Mouse (Mus musculus) left cerebral cortex, postnatal 25 days (tissue): ENCODE data around the gene Gm6370. TPM values are rescaled to one million over a fixed set of nuclear protein-coding genes. Genes with fewer than 3 reads are reported as not detected.
"Not testable (repeated sequence)": the region's sequence is repeated elsewhere in the genome, so short reads cannot be mapped to it uniquely, and the experiment has no call there.

ENCODE experiments used
- DNase-seq, 2 experiments: peaks; one replicate each; pipeline ENCODE4 v3.0.0; 2022; ENCODE audit warnings: low spot score in 2 of 2, mixed read lengths in 1 of 2
- intact Hi-C: fragments of 180-260 bp; cut with DNase I; formaldehyde crosslinking; loops from one replicate; pipeline ENCODE4 v1.15.1; 2025
- total RNA-seq, 2 experiments: library from RNA; stranded (reverse); gene quantifications; 2 replicates each; pipeline ENCODE4 v1.2.3; 2021

Gm6370 gene
- not detected for total RNA-seq

GRCm38 (mm10) chr5:146491063-146491462 lies at the start of gene Gm6370:
Gene Gm6370 (plus strand): TSS chr5:146491363.
- intact Hi-C loops, DNase-seq: not testable (repeated sequence)

DNA sequence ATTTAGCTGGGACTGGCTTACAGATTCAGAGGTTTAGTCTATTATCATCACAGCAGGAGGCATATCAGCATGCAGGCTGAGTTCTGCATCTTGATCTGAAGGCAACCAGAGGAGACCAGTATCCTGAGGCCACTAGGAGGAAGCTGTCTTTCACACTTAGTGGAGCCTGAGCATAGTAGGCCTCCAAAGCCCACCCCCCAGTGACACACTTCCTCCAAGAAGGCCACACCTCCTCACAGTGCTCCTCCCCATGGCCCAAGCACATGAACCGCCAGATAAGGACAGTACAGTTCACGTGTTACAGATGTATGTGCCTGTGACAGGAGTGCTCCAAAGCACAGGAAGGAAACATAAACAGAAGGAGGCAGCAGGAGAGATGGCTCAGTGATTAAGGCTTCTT lies 48.4 kb upstream of the Gm6370 start:
- intact Hi-C loops = no loop called here
- no peak for DNase-seq

DNA sequence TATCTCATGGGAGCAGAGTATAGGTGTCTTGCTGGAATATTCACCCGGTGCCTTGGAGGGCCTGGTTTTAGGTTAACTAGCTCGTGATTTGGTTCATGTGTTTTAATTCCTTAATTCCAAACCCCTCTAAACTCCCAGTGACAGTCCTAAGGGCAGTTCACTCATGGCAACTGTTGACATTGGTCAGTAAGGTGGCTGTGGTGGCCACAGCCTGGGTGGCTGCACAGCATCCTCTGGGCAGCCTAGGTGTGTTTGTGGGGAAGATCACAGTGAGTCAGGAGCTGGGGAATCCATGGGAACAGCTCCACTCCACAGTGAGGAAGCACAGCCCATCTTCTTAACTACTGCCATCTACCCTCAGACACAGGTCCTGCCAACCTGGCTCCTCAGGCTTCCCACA lies 44.5 kb upstream of the Gm6370 start:
- intact Hi-C loops = no loop called here
- no peak for DNase-seq

GRCm38 (mm10) chr5:146451592-146452254 lies 39.4 kb upstream of the Gm6370 start:
- intact Hi-C loops = loop anchor here (2.0 kb wide), 1 partner anchor 113 kb away; no protein-coding TSS in a partner anchor

GRCm38 (mm10) chr5:146453556-146453955 lies 37.6 kb upstream of the Gm6370 start:
- intact Hi-C loops = loop anchor here (2.0 kb wide), 1 partner anchor 115 kb away; no protein-coding TSS in a partner anchor
- peak; percentile 21 to 73 for DNase-seq

More at GRCm38 (mm10) chr5:146451592-146452254, 39.4 kb upstream of the Gm6370 start:
- no peak for DNase-seq

DNA sequence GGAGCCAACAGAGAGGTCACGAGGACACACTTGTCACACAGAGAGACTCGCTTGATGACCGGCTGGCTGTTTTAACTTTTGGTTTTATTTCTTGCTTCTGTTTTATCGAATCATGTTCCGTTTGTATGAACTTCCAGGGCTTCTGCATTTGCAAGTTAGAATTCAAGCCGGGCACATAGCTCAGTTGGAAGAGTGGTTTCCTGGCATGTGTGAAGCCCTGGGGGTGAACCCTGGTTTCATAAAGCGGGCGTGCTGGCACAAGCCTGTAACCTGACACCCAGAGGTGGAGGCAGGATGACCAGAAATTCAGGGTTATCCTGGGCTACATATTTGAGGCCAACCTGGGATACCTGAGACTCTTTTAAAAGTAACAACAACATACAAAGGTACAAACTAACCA lies 29.6 kb upstream of the Gm6370 start:
- intact Hi-C loops = no loop called here
- no peak for DNase-seq

GRCm38 (mm10) chr5:146466663-146467062 lies 24.5 kb upstream of the Gm6370 start:
- peak in 1 of 2 experiments; percentile 57 for DNase-seq
- intact Hi-C loops = no loop called here

GRCm38 (mm10) chr5:146468311-146468710 lies 22.9 kb upstream of the Gm6370 start:
- DNase-seq = no peak
- intact Hi-C loops = no loop called here

GRCm38 (mm10) chr5:146470821-146471220 lies 20.3 kb upstream of the Gm6370 start:
- no peak for DNase-seq
- intact Hi-C loops = loop anchor here (5.0 to 10.0 kb wide), 3 partner anchors 86 to 284 kb away; partner anchors contain the start of genes 1700001J03Rik and Wasf3

GRCm38 (mm10) chr5:146471311-146471710 lies 19.9 kb upstream of the Gm6370 start:
- DNase-seq = no peak
- intact Hi-C loops = loop anchor here (5.0 to 10.0 kb wide), 3 partner anchors 87 to 284 kb away; partner anchors contain the start of genes 1700001J03Rik and Wasf3

DNA sequence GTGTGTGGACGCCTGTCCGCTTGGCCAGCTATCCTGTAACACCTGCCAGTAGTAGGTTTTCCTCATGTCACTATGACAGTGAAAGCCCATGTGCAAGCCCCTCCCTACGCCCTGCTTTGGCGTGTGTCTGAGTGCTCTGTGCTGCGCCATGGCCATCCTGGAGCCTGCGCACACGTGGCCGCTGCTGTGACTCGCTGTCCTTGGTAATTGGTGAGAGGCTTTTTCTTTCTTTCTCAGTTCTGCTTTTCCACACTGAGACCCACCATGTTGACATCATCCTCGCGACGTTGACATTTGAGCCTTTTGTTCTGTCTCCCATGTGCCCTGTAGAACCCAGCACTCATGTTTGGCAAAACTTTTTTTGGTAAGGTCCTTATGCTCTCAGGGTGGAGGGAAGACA lies 19.3 kb upstream of the Gm6370 start:
- intact Hi-C loops = loop anchor here (5.0 to 10.0 kb wide), 3 partner anchors 87 to 285 kb away; partner anchors contain the start of genes 1700001J03Rik and Wasf3
- no peak for DNase-seq

GRCm38 (mm10) chr5:146479564-146479963 lies 11.6 kb upstream of the Gm6370 start:
- intact Hi-C loops = loop anchor here (10.0 kb wide), 1 partner anchor 95 kb away; the partner anchor contains the start of gene Wasf3
- DNase-seq = peak; percentile 48 to 65

GRCm38 (mm10) chr5:146481665-146482064 lies 9.5 kb upstream of the Gm6370 start, which contains the start of gene Gm6408:
Gene Gm6408 (plus strand): TSS chr5:146481965.
- DNase-seq, intact Hi-C loops: not testable (repeated sequence)

- intact Hi-C loops = not testable (repeated sequence)
- DNase-seq = peak in 1 of 2 experiments; percentile 39
Measured at GRCm38 (mm10) chr5:146488959-146489358, 2.2 kb upstream of the Gm6370 start.

GRCm38 (mm10) chr5:146502099-146502498 lies 10.9 kb downstream of the Gm6370 start, which contains the start of gene 4930449I24Rik:
Gene 4930449I24Rik (plus strand): TSS chr5:146502399.
- intact Hi-C loops, DNase-seq: not testable (repeated sequence)

- intact Hi-C loops, DNase-seq: not testable (repeated sequence)
Measured at GRCm38 (mm10) chr5:146513823-146514222, 22.7 kb downstream of the Gm6370 start, which contains the start of gene Gm3402. Gene Gm3402 (plus strand): TSS chr5:146514123.

- intact Hi-C loops, DNase-seq: not testable (repeated sequence)
Measured at GRCm38 (mm10) chr5:146525501-146525900, 34.3 kb downstream of the Gm6370 start, which contains the start of gene Gm3404. Gene Gm3404 (plus strand): TSS chr5:146525801.

- intact Hi-C loops = not testable (repeated sequence)
Measured at GRCm38 (mm10) chr5:146537347-146537746, 46.2 kb downstream of the Gm6370 start, which contains the start of gene Gm3409. Gene Gm3409 (plus strand): TSS chr5:146537647.

More at GRCm38 (mm10) chr5:146537347-146537746, 46.2 kb downstream of the Gm6370 start, which contains the start of gene Gm3409:
- not testable (repeated sequence) for DNase-seq
